Mouse (Mus musculus) gastrocnemius, postnatal 14 days (tissue): ENCODE measurements around the gene 1700109H08Rik. TPM values are rescaled to one million over a fixed set of nuclear protein-coding genes. Genes with fewer than 3 reads are reported as not detected.
"Not testable (repeated sequence)": the region's sequence is repeated elsewhere in the genome, so short reads cannot be mapped to it uniquely, and the experiment has no call there.

ENCODE experiments used
- DNase-seq: peaks from one replicate; pipeline ENCODE4 v3.0.0; 2021; ENCODE audit warnings: mixed read lengths
- intact Hi-C: fragments of 180-260 bp; cut with DNase I; formaldehyde crosslinking; loops from one replicate; pipeline ENCODE4 v1.15.1; 2025; ENCODE audit warnings: low total_unique reads
- long read RNA-seq, 2 experiments: library from polyadenylated mRNA; stranded (forward); transcript quantifications; one replicate each; pipeline ENCODE4 v2.0.0; 2021
- total RNA-seq, 2 experiments: library from RNA; stranded (reverse); gene quantifications; 2 replicates each; pipeline ENCODE4 v1.2.3; 2021

The 1700109H08Rik gene
- 1 to 10 TPM; 3.6 TPM for total RNA-seq
- long read RNA-seq, experiment 1, partial matches to known transcripts = 2 of 3 reads
- long read RNA-seq, experiment 1, other reads (novel, unspliced or antisense) = 0 of 3 reads
- long read RNA-seq, experiment 2 = 0 reads

GRCm38 (mm10) chr5:3571266-3571665 lies at the start of gene 1700109H08Rik:
Gene 1700109H08Rik, plus strand, starts transcription at chr5:3571566.
- no peak for DNase-seq
- intact Hi-C loops = no loop called here

GRCm38 (mm10) chr5:3521741-3522140 lies 49.6 kb upstream of the 1700109H08Rik start:
- intact Hi-C loops = no loop called here
- DNase-seq = no peak

GRCm38 (mm10) chr5:3522826-3523225 lies 48.5 kb upstream of the 1700109H08Rik start:
- intact Hi-C loops = no loop called here

GRCm38 (mm10) chr5:3527041-3527691 lies 44.2 kb upstream of the 1700109H08Rik start:
- intact Hi-C loops = no loop called here
- DNase-seq = no peak

More at GRCm38 (mm10) chr5:3522826-3523225, 48.5 kb upstream of the 1700109H08Rik start:
- DNase-seq = no peak

GRCm38 (mm10) chr5:3529585-3530189 lies 41.7 kb upstream of the 1700109H08Rik start:
- DNase-seq = no peak
- intact Hi-C loops = no loop called here

- DNase-seq, intact Hi-C loops: not testable (repeated sequence)
These were observed 39.3 kb upstream of the 1700109H08Rik start for GRCm38 (mm10) chr5:3532048-3532447.

- intact Hi-C loops = no loop called here
These were observed 34.7 kb upstream of the 1700109H08Rik start for GRCm38 (mm10) chr5:3536592-3537212.

GRCm38 (mm10) chr5:3538505-3539472 lies 32.6 kb upstream of the 1700109H08Rik start:
- intact Hi-C loops = no loop called here
- DNase-seq = no peak

More at GRCm38 (mm10) chr5:3536592-3537212, 34.7 kb upstream of the 1700109H08Rik start:
- DNase-seq = no peak

GRCm38 (mm10) chr5:3541871-3542270 lies 29.5 kb upstream of the 1700109H08Rik start:
- intact Hi-C loops = no loop called here
- no peak for DNase-seq

GRCm38 (mm10) chr5:3543629-3544479 lies 27.5 kb upstream of the 1700109H08Rik start, which contains the start of gene Fam133b:
Gene Fam133b, plus strand, starts transcription at chr5:3543833.
- peak; percentile 96 for DNase-seq
- intact Hi-C loops = no loop called here

GRCm38 (mm10) chr5:3544480-3544769 lies 26.9 kb upstream of the 1700109H08Rik start:
- no peak for DNase-seq
- intact Hi-C loops = no loop called here

- intact Hi-C loops = no loop called here
- DNase-seq = no peak
These were observed 25.1 kb upstream of the 1700109H08Rik start for GRCm38 (mm10) chr5:3546226-3546625.

- no peak for DNase-seq
- intact Hi-C loops = no loop called here
These were observed 19.9 kb upstream of the 1700109H08Rik start for GRCm38 (mm10) chr5:3551481-3551880.

- intact Hi-C loops = no loop called here
- no peak for DNase-seq
These were observed 17.2 kb upstream of the 1700109H08Rik start for GRCm38 (mm10) chr5:3554198-3554597.

GRCm38 (mm10) chr5:3574825-3575224 lies 3.5 kb downstream of the 1700109H08Rik start:
- intact Hi-C loops = no loop called here
- no peak for DNase-seq

GRCm38 (mm10) chr5:3577939-3578338 lies 6.6 kb downstream of the 1700109H08Rik start:
- DNase-seq = no peak
- intact Hi-C loops = no loop called here

GRCm38 (mm10) chr5:3579066-3579465 lies 7.7 kb downstream of the 1700109H08Rik start:
- intact Hi-C loops = no loop called here
- DNase-seq = no peak

- peak; percentile 94 for DNase-seq
- intact Hi-C loops = no loop called here
These were observed 24.5 kb downstream of the 1700109H08Rik start, which contains the start of gene Pex1 for GRCm38 (mm10) chr5:3595693-3596398. Gene Pex1, plus strand, starts transcription at chr5:3596066.
